Mouse (Mus musculus): Measurements from ENCODE around the gene Capn5. TPM values are rescaled to one million over a fixed set of nuclear protein-coding genes. Genes with fewer than 3 reads are reported as not detected.

Capn5 gene
- polyA plus RNA-seq, 1 experiment from 2014 or later: 5.0 TPM

DNA sequence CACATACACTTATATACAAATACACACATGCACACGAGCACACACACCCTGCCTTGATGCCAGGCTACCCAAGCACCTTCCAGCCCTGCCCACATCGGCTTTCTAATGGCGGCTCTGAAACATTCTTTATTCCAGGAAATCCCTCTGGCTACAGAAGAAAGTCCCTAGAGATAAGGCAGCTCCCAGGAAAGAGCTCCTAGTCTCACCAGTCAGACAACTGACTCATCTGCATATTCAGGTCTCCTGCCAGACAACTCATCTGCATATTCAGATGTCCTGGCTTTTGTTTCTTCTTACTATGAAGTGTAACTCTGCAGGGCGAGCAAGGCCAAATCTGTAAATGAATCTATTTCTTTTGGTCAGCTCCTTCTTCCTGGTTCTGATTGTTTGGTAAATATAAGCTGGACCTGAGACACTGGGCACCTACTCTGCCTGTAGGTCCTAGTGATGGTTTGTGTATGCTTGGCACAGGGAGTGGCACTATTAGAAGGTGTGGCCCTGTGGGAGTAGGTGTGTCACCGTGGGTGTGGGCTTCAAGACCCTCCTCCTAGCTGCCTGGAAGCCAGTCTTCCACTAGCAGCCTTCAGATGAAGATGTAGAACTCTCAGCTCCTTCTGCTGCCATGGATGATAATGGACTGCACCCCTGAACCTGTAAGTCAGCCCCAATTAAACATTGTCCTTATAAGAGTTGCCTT lies 20.3 kb downstream of the Capn5 start:
- no peaks in the 10 kb centered on the region for H3K36me3 ChIP-seq (ENCODE audit: control insufficient read depth, insufficient read depth, low read length)
- no peak for DNase-seq (ENCODE audit: low spot score)
- no peak for ATAC-seq (ENCODE audit: low read depth)
- WGBS: 48% methylated on average over 5 of the region's 5 CpGs
- no peaks in the 10 kb centered on the region for H3K9me3 ChIP-seq (ENCODE audit: control insufficient read depth, low read length)
- H3K9ac ChIP-seq (ENCODE audit: low read depth, low read length): no peak overlapping the region
- no peaks in the 10 kb centered on the region for H3K27me3 ChIP-seq (replicated peaks; ENCODE audit: control insufficient read depth, insufficient read depth, low read length)
- H3K4me3 ChIP-seq (ENCODE audit: low read depth, low read length): no peak overlapping the region
- H3K4me2 ChIP-seq (ENCODE audit: low read depth, low read length): no peak overlapping the region
- H3K27ac ChIP-seq (replicated peaks; ENCODE audit: low read depth, low read length): no peak overlapping the region
- H3K4me1 ChIP-seq (ENCODE audit: control insufficient read depth, insufficient read depth, low read length): 0 out of 2 replicates have a peak, but pooled peaks cover 4% of the 10 kb centered on the region

DNA sequence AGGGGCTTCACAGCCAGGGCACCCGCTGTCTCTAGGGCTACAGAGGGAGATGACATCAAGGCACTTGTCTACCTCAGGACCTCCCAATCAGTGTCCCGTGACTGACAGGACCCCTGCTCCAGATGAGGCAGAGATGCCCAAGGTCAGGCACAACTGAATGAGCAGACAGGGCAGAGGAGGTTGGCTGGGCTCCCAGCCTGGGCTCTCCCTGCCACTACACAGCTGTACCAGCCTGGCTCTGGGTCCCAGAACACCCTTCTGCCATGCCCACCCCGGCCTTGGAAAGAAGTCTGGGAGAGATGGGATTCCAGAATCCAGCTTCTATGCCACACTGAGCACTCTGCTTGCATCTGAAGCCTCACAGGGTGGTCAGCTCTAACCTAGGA lies 21.8 kb downstream of the Capn5 start:
- H3K4me1 ChIP-seq (ENCODE audit: control insufficient read depth, insufficient read depth, low read length): peaks cover 10% of the 10 kb centered on the region; the same call in 1 of the 2 replicates
- H3K9ac ChIP-seq (ENCODE audit: low read depth, low read length): no peak overlapping the region
- no peaks in the 10 kb centered on the region for H3K36me3 ChIP-seq (ENCODE audit: control insufficient read depth, insufficient read depth, low read length)
- no peak overlapping the region for H3K27ac ChIP-seq (replicated peaks; ENCODE audit: low read depth, low read length)
- H3K4me2 ChIP-seq (ENCODE audit: low read depth, low read length): no peak overlapping the region
- 59% methylated on average over 2 of the region's 3 CpGs for WGBS
- no peaks in the 10 kb centered on the region for H3K9me3 ChIP-seq (ENCODE audit: control insufficient read depth, low read length)
- ATAC-seq (ENCODE audit: low read depth) (no peak), DNase-seq (ENCODE audit: low spot score) (no peak)
- no peak overlapping the region for H3K4me3 ChIP-seq (ENCODE audit: low read depth, low read length)
- H3K27me3 ChIP-seq (replicated peaks; ENCODE audit: control insufficient read depth, insufficient read depth, low read length): no peaks in the 10 kb centered on the region

GRCm38 (mm10) chr7:98155546-98156279 lies 22.4 kb downstream of the Capn5 start:
- Histone ChIP-seq H3K36me3 (ENCODE audit: control insufficient read depth, insufficient read depth, low read length) (no peaks in the 10 kb centered on the region), H3K9ac (ENCODE audit: low read depth, low read length) (no peak overlapping the region), H3K27me3 (replicated peaks; ENCODE audit: control insufficient read depth, insufficient read depth, low read length) (no peaks in the 10 kb centered on the region), H3K9me3 (ENCODE audit: control insufficient read depth, low read length) (no peaks in the 10 kb centered on the region), H3K27ac (replicated peaks; ENCODE audit: low read depth, low read length) (no peak overlapping the region), H3K4me1 (ENCODE audit: control insufficient read depth, insufficient read depth, low read length) (peaks cover 10% of the 10 kb centered on the region; the same call in 1 of the 2 replicates), H3K4me2 (ENCODE audit: low read depth, low read length) (no peak overlapping the region), H3K4me3 (ENCODE audit: low read depth, low read length) (no peak overlapping the region)
- 38% methylated on average over 7 of the region's 8 CpGs for WGBS
- DNase-seq (ENCODE audit: low spot score): peak; percentile 79
- ATAC-seq (ENCODE audit: low read depth): no peak

DNA sequence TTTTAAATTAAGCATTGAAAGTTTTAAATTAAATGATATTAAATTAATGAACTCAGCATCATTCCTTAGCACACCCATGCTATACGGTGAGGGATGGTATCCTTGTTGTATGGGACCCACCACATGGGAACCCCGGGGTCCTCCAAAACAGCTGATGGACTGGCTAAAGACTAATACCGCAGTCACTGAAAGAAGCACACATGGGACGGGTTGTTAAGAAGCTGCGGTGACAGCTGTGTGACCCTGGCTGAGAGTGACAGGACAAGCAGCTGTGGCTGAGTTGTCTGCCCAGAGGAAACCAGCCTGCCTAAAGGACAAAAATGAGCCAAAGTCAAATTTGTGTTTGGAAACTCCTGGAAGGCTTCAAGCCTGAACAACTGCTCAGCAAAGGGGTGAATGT lies 24.2 kb downstream of the Capn5 start:
- Histone ChIP-seq H3K4me1 (ENCODE audit: control insufficient read depth, insufficient read depth, low read length) (peaks cover 5% of the 10 kb centered on the region; the same call in 1 of the 2 replicates), H3K4me3 (ENCODE audit: low read depth, low read length) (no peak overlapping the region), H3K9me3 (ENCODE audit: control insufficient read depth, low read length) (no peaks in the 10 kb centered on the region), H3K27ac (replicated peaks; ENCODE audit: low read depth, low read length) (no peak overlapping the region), H3K27me3 (replicated peaks; ENCODE audit: control insufficient read depth, insufficient read depth, low read length) (no peaks in the 10 kb centered on the region), H3K9ac (ENCODE audit: low read depth, low read length) (no peak overlapping the region), H3K4me2 (ENCODE audit: low read depth, low read length) (no peak overlapping the region), H3K36me3 (ENCODE audit: control insufficient read depth, insufficient read depth, low read length) (no peaks in the 10 kb centered on the region)
- ATAC-seq (ENCODE audit: low read depth) (no peak; the same call in 1 of the 2 replicates), DNase-seq (ENCODE audit: low spot score) (peak; percentile 71)
- WGBS: 66% methylated on average over 5 of the region's 5 CpGs

DNA sequence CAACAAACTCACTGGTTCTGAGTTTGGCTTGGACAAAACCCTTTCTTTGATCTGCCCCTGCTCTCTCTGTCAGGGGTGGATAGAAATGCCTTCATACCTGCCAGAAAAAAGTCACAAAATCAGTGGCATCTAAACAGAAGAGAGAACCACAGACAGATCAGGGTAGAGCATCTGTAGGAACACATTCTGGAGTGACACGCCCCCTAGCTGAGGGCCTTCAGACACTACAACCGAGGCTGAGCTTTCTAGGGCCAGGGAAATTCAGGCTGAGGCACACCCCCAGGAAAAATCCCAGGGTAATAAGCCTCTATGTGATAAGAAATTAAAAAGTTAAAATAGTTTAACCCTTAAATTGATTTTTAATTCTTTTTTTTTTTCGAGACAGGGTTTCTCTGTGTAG lies 24.7 kb downstream of the Capn5 start:
- H3K9ac ChIP-seq (ENCODE audit: low read depth, low read length): no peak overlapping the region
- H3K36me3 ChIP-seq (ENCODE audit: control insufficient read depth, insufficient read depth, low read length): no peaks in the 10 kb centered on the region
- 39% methylated on average over 3 of the region's 3 CpGs for WGBS
- H3K4me3 ChIP-seq (ENCODE audit: low read depth, low read length): no peak overlapping the region
- H3K27me3 ChIP-seq (replicated peaks; ENCODE audit: control insufficient read depth, insufficient read depth, low read length): no peaks in the 10 kb centered on the region
- ATAC-seq (ENCODE audit: low read depth) (no peak), DNase-seq (ENCODE audit: low spot score) (no peak)
- H3K27ac ChIP-seq (replicated peaks; ENCODE audit: low read depth, low read length): no peak overlapping the region
- no peaks in the 10 kb centered on the region for H3K9me3 ChIP-seq (ENCODE audit: control insufficient read depth, low read length)
- peaks cover 5% of the 10 kb centered on the region; the same call in 1 of the 2 replicates for H3K4me1 ChIP-seq (ENCODE audit: control insufficient read depth, insufficient read depth, low read length)
- H3K4me2 ChIP-seq (ENCODE audit: low read depth, low read length): no peak overlapping the region

GRCm38 (mm10) chr7:98152400-98152799 lies 25.7 kb downstream of the Capn5 start:
- no peaks in the 10 kb centered on the region for H3K36me3 ChIP-seq (ENCODE audit: control insufficient read depth, insufficient read depth, low read length)
- no peak for DNase-seq (ENCODE audit: low spot score)
- H3K27ac ChIP-seq (replicated peaks; ENCODE audit: low read depth, low read length): no peak overlapping the region
- H3K9ac ChIP-seq (ENCODE audit: low read depth, low read length): 0 out of 2 replicates have a peak overlapping the region, but pooled peaks have one; percentile 2
- no peaks in the 10 kb centered on the region for H3K27me3 ChIP-seq (replicated peaks; ENCODE audit: control insufficient read depth, insufficient read depth, low read length)
- WGBS: 44% methylated on average over 8 of the region's 8 CpGs
- peaks cover 5% of the 10 kb centered on the region; the same call in 1 of the 2 replicates for H3K4me1 ChIP-seq (ENCODE audit: control insufficient read depth, insufficient read depth, low read length)
- no peaks in the 10 kb centered on the region for H3K9me3 ChIP-seq (ENCODE audit: control insufficient read depth, low read length)
- H3K4me3 ChIP-seq (ENCODE audit: low read depth, low read length): no peak overlapping the region
- no peak for ATAC-seq (ENCODE audit: low read depth)
- no peak overlapping the region for H3K4me2 ChIP-seq (ENCODE audit: low read depth, low read length)

DNA sequence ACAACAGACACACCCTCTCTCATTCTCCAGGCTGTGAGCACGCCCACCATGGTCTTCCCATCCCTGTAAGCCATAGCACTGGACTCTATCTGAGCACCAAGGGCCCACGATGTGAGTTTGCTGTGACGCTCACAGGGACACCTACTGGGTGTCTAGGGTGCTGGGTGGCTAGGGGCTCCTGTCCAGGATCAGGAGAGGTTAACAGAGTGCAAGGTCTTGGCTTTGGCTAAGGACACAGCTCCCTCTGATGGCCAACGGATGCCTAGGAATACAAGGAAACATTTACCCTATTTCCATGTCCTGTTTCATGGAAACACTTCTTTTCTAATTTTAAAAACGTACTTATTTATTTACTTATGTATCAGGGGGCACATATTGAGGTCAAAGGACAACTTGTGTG lies 27.5 kb downstream of the Capn5 start:
- ATAC-seq (ENCODE audit: low read depth): no peak
- H3K36me3 ChIP-seq (ENCODE audit: control insufficient read depth, insufficient read depth, low read length): no peaks in the 10 kb centered on the region

GRCm38 (mm10) chr7:98149802-98150201 lies 28.3 kb downstream of the Capn5 start:
- Histone ChIP-seq H3K36me3 (ENCODE audit: control insufficient read depth, insufficient read depth, low read length) (no peaks in the 10 kb centered on the region), H3K27me3 (replicated peaks; ENCODE audit: control insufficient read depth, insufficient read depth, low read length) (no peaks in the 10 kb centered on the region), H3K9ac (ENCODE audit: low read depth, low read length) (no peak overlapping the region), H3K9me3 (ENCODE audit: control insufficient read depth, low read length) (no peaks in the 10 kb centered on the region), H3K4me1 (ENCODE audit: control insufficient read depth, insufficient read depth, low read length) (peaks cover 5% of the 10 kb centered on the region; the same call in 1 of the 2 replicates), H3K27ac (replicated peaks; ENCODE audit: low read depth, low read length) (no peak overlapping the region), H3K4me3 (ENCODE audit: low read depth, low read length) (no peak overlapping the region), H3K4me2 (ENCODE audit: low read depth, low read length) (no peak overlapping the region)
- ATAC-seq (ENCODE audit: low read depth) (peak; percentile 45), DNase-seq (ENCODE audit: low spot score) (no peak)
- 40% methylated on average over 3 of the region's 3 CpGs for WGBS

More for the DNA sequence above, 27.5 kb downstream of the Capn5 start:
- DNase-seq (ENCODE audit: low spot score): no peak
- H3K4me2 ChIP-seq (ENCODE audit: low read depth, low read length): no peak overlapping the region
- H3K4me3 ChIP-seq (ENCODE audit: low read depth, low read length): no peak overlapping the region
- H3K4me1 ChIP-seq (ENCODE audit: control insufficient read depth, insufficient read depth, low read length): peaks cover 5% of the 10 kb centered on the region; the same call in 1 of the 2 replicates
- no peaks in the 10 kb centered on the region for H3K9me3 ChIP-seq (ENCODE audit: control insufficient read depth, low read length)
- no peak overlapping the region for H3K9ac ChIP-seq (ENCODE audit: low read depth, low read length)
- no peaks in the 10 kb centered on the region for H3K27me3 ChIP-seq (replicated peaks; ENCODE audit: control insufficient read depth, insufficient read depth, low read length)
- no peak overlapping the region for H3K27ac ChIP-seq (replicated peaks; ENCODE audit: low read depth, low read length)
- WGBS: 50% methylated on average over 5 of the region's 5 CpGs

All from embryonic facial prominence, embryonic 14.5 days (tissue).